Mouse (Mus musculus) CH12.LX (cell line): Measurements from ENCODE around the gene Anpep. TPM values are rescaled to one million over a fixed set of nuclear protein-coding genes. Genes with fewer than 3 reads are reported as not detected.

ENCODE experiments used
- DNase-seq: peaks from one replicate; pipeline ENCODE4 v3.0.0-alpha.2; 2013; ENCODE audit errors: extremely low read depth
- H3K27ac ChIP-seq: 2 replicates; pipeline ENCODE4 v1.5.1; 2012; ENCODE audit warnings: low read depth, mild to moderate bottlenecking, control low read depth, moderate library complexity; ENCODE audit not compliant: insufficient read depth
- H3K27me3 ChIP-seq: replicated peaks from 2 replicates; pipeline ENCODE3; 2012; ENCODE audit warnings: inconsistent platforms
- H3K36me3 ChIP-seq, 2 experiments: replicated peaks in 1 of 2; 2 replicates each; pipeline versions ENCODE3 to v1.6.1; 2012; ENCODE audit warnings: inconsistent platforms in 1 of 2, low read length in 1 of 2, mild to moderate bottlenecking in 1 of 2, mixed read lengths in 1 of 2, moderate library complexity in 1 of 2; ENCODE audit not compliant: control insufficient read depth in 1 of 2, insufficient read depth in 1 of 2
- H3K4me1 ChIP-seq, 2 experiments: 2 replicates each; pipeline ENCODE4 v1.6.1; 2012; ENCODE audit warnings: inconsistent platforms in 1 of 2, moderate library complexity in 1 of 2; ENCODE audit not compliant: insufficient read depth in 2 of 2, control insufficient read depth in 1 of 2
- H3K4me2 ChIP-seq: 2 replicates; pipeline ENCODE4 v1.6.1; 2012; ENCODE audit warnings: low read depth, mild to moderate bottlenecking, control low read depth; ENCODE audit not compliant: poor library complexity, insufficient read depth, severe bottlenecking
- H3K4me3 ChIP-seq, 3 experiments: fragments of 150-350 bp in 1 of 3; sonication (generic) in 1 of 3; replicated peaks in 1 of 3; 2 replicates each; pipeline versions ENCODE3 to v1.5.1; 2011 to 2012; ENCODE audit warnings: low read depth in 2 of 3, low read length in 2 of 3, mild to moderate bottlenecking in 2 of 3, moderate library complexity in 2 of 3, control low read depth in 1 of 3, improper control_type of control experiment in 1 of 3, inconsistent platforms in 1 of 3, mixed read lengths in 1 of 3; ENCODE audit not compliant: poor library complexity in 1 of 3
- H3K79me2 ChIP-seq: replicated peaks from 2 replicates; pipeline ENCODE4 v1.6.1; 2012; ENCODE audit warnings: mild to moderate bottlenecking, moderate library complexity; ENCODE audit not compliant: control insufficient read depth, poor library complexity, insufficient read depth, severe bottlenecking; ENCODE audit errors: extremely low read depth
- H3K9ac ChIP-seq: 2 replicates; pipeline ENCODE4 v1.6.1; 2012; ENCODE audit warnings: low read depth, mild to moderate bottlenecking, control low read depth, moderate library complexity; ENCODE audit not compliant: insufficient read depth
- H3K9me3 ChIP-seq: replicated peaks from 2 replicates; pipeline ENCODE3; 2012; ENCODE audit warnings: low read length, inconsistent platforms, mixed read lengths
- CHD1 ChIP-seq: IDR thresholded peaks from 2 replicates; pipeline ENCODE4 v1.6.1; 2012; ENCODE audit warnings: low read depth, low read length, improper control_type of control experiment, inconsistent platforms
- CHD2 ChIP-seq: IDR thresholded peaks from 2 replicates; pipeline ENCODE4 v1.6.1; 2011; ENCODE audit warnings: low read length, improper control_type of control experiment
- EP300 ChIP-seq: IDR thresholded peaks from 2 replicates; pipeline ENCODE4 v1.6.1; 2011; ENCODE audit warnings: low read length, improper control_type of control experiment
- ETS1 ChIP-seq: conservative IDR thresholded peaks from 2 replicates; pipeline ENCODE4 v1.6.1; 2012; ENCODE audit warnings: low read depth, mild to moderate bottlenecking, inconsistent platforms, low read length, improper control_type of control experiment, moderate library complexity
- GABPA ChIP-seq: IDR thresholded peaks from 2 replicates; pipeline ENCODE4 v1.6.1; 2012; ENCODE audit warnings: low read depth, low read length, improper control_type of control experiment, inconsistent platforms; ENCODE audit not compliant: insufficient replicate concordance
- HCFC1 ChIP-seq: IDR thresholded peaks from 2 replicates; pipeline ENCODE4 v1.6.1; 2012; ENCODE audit warnings: low read depth, mild to moderate bottlenecking, inconsistent platforms, low read length, improper control_type of control experiment
- JUN ChIP-seq: IDR thresholded peaks from 2 replicates; pipeline ENCODE4 v1.6.1; 2011; ENCODE audit warnings: low read depth, mild to moderate bottlenecking, low read length, improper control_type of control experiment, moderate library complexity; ENCODE audit not compliant: insufficient read depth
- KAT2A ChIP-seq: IDR thresholded peaks from 2 replicates; pipeline ENCODE4 v1.6.1; 2012; ENCODE audit warnings: low read length, improper control_type of control experiment, inconsistent platforms; ENCODE audit not compliant: insufficient replicate concordance
- MEF2A ChIP-seq: IDR thresholded peaks from 2 replicates; pipeline ENCODE4 v1.6.1; 2014; ENCODE audit warnings: low read depth, mild to moderate bottlenecking, inconsistent platforms, low read length, improper control_type of control experiment, borderline replicate concordance
- MXI1 ChIP-seq: IDR thresholded peaks from 2 replicates; pipeline ENCODE4 v1.6.1; 2011; ENCODE audit warnings: mild to moderate bottlenecking, low read depth, low read length, improper control_type of control experiment
- MYC ChIP-seq: IDR thresholded peaks from 2 replicates; pipeline ENCODE4 v1.6.1; 2011; ENCODE audit warnings: low read depth, mild to moderate bottlenecking, improper control_type of control experiment, low read length
- RAD21 ChIP-seq: IDR thresholded peaks from 2 replicates; pipeline ENCODE4 v1.6.1; 2011; ENCODE audit warnings: low read depth, mild to moderate bottlenecking, low read length, improper control_type of control experiment, moderate library complexity
- SIN3A ChIP-seq: IDR thresholded peaks from 2 replicates; pipeline ENCODE4 v1.6.1; 2012; ENCODE audit warnings: low read length, improper control_type of control experiment, inconsistent platforms
- UBTF ChIP-seq: IDR thresholded peaks from 2 replicates; pipeline ENCODE4 v1.6.1; 2012; ENCODE audit warnings: low read depth, mild to moderate bottlenecking, inconsistent platforms, low read length, improper control_type of control experiment, moderate library complexity
- ZC3H11A ChIP-seq: IDR thresholded peaks from 2 replicates; pipeline ENCODE4 v1.6.1; 2012; ENCODE audit warnings: low read depth, mild to moderate bottlenecking, inconsistent platforms, low read length, improper control_type of control experiment
- ZMIZ1 ChIP-seq: IDR thresholded peaks from 2 replicates; pipeline ENCODE4 v1.6.1; 2012; ENCODE audit warnings: low read depth, mild to moderate bottlenecking, inconsistent platforms, low read length, improper control_type of control experiment
- dilution Hi-C: fragments of 300-500 bp; cut with MboI; formaldehyde crosslinking; loops from 2 replicates; pipeline ENCODE4 v1.14.3; 2020; ENCODE audit warnings: low sequenced_read_pairs; ENCODE audit not compliant: extremely low pct_unique_long_range_greater_than_20kb, extremely low pct_ligation_motif_present
- in situ Hi-C: fragments of 300-500 bp; cut with MboI; formaldehyde crosslinking; loops from 3 replicates; pipeline ENCODE4 v1.14.3; 2019; ENCODE audit warnings: low sequenced_read_pairs, low pct_ligation_motif_present, low pct_unique_long_range_greater_than_20kb, mixed read lengths
- polyA plus RNA-seq: library from polyadenylated mRNA; unstranded; fragments of >175 nt; gene quantifications from 2 replicates; pipeline ENCODE4 v1.2.1, GENCODE M21; 2012; ENCODE audit warnings: low read depth; ENCODE audit not compliant: insufficient read length
- total RNA-seq, 2 experiments: library from RNA; depleted of rRNA; stranded (reverse); fragments of 300-350 nt in 1 of 2; fragments of >200 nt in 1 of 2; gene quantifications; 2 replicates each; pipeline ENCODE4 v1.2.3; 2012 to 2014

The Anpep gene
- total and polyA plus RNA-seq, 3 experiments = 0.25 to 0.60 TPM; not detected in 1

DNA sequence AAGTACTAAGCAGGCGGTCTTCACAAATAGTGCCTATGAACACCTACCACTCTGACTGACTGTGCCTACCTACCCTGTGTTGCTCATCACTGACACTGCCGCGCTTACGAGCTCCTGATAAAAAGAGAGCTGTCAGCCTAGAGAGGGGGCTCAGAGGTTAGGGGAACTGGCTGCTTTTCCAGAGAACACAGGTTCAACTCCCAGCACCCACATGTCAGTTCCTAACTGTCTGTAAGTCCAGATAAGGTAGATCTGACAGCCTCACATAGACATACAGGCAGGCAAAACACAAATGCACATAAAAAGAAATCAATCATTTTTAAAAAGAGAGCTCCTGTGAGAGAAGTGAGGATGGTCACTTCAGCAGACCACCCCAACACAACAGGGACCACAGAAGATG is 44.3 kb upstream of the Anpep start:
- Histone ChIP-seq H3K4me2 (no peak overlapping the region), H3K4me3 (no peak overlapping the region), H3K79me2 (no peaks in the 10 kb centered on the region), H3K27me3 (no peaks in the 10 kb centered on the region), H3K36me3 (peaks cover 52 to 80% of the 10 kb centered on the region in 2 experiments), H3K27ac (no peak overlapping the region), H3K4me1 (no peaks in the 10 kb centered on the region), H3K9ac (no peak overlapping the region), H3K9me3 (no peaks in the 10 kb centered on the region)
- no peak for DNase-seq
- in situ Hi-C loops (no loop called here), dilution Hi-C loops (no loop called here)
- no peak for TF ChIP-seq HCFC1
- no peak for TF ChIP-seq UBTF
- no peak for TF ChIP-seq MYC
- no peak for TF ChIP-seq EP300
- TF ChIP-seq CHD2 = no peak
- TF ChIP-seq KAT2A = no peak
- no peak for TF ChIP-seq ZC3H11A
- no peak for TF ChIP-seq CHD1

DNA sequence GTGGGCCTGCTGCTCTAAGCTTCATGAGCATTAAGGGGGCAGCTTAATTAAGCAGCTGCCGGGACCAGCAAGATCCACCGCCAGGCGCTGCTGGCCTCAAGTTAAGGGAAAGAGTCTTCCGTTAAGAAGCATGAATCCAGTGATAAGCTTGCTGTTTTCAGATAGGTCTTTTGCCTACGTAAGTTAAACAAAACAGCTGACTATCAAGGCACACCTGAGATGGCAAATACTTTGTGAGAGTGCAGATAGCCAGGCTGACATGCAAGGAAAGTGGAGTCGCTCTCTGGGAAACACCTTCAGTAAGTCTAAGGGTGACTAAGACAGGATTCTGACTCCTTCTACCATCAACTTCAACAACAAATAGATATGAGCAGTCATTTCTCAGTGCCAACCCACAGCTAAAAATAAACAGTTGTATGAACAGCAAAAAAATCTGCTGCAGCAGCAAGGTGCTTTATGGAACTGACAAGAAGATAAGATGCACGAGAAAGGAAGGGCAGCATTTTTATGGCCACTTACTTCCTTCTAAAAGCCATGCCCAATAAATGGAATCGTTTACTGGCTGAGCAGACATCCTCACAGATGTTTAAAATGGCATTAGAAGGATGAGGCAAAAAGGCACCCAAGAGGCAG is 42.4 kb upstream of the Anpep start:
- TF ChIP-seq KAT2A (no peak), UBTF (no peak), GABPA (no peak), ETS1 (no peak), RAD21 (no peak), MXI1 (no peak), CHD1 (no peak), SIN3A (no peak), MEF2A (no peak), ZMIZ1 (no peak), JUN (no peak)
- Histone ChIP-seq H3K27ac (no peak overlapping the region), H3K9ac (no peak overlapping the region), H3K79me2 (no peaks in the 10 kb centered on the region), H3K36me3 (peaks cover 46 to 80% of the 10 kb centered on the region in 2 experiments), H3K4me2 (no peak overlapping the region), H3K27me3 (no peaks in the 10 kb centered on the region), H3K9me3 (no peaks in the 10 kb centered on the region), H3K4me1 (no peaks in the 10 kb centered on the region), H3K4me3 (no peak overlapping the region)
- dilution Hi-C loops (no loop called here), in situ Hi-C loops (no loop called here)
- no peak for DNase-seq
